Mouse (Mus musculus) CH12.LX (cell line): ENCODE results near the gene Ranbp6. TPM values are rescaled to one million over a fixed set of nuclear protein-coding genes. Genes with fewer than 3 reads are reported as not detected.
A peak's percentile ranks its signal among the peaks of the same experiment; 100 is the strongest.

Experiments used
- DNase-seq: peaks from one replicate; pipeline ENCODE4 v3.0.0-alpha.2; 2013; ENCODE audit errors: extremely low read depth
- H3K27ac ChIP-seq: 2 replicates; pipeline ENCODE4 v1.5.1; 2012; ENCODE audit warnings: low read depth, mild to moderate bottlenecking, control low read depth, moderate library complexity; ENCODE audit not compliant: insufficient read depth
- H3K27me3 ChIP-seq: replicated peaks from 2 replicates; pipeline ENCODE3; 2012; ENCODE audit warnings: inconsistent platforms
- H3K36me3 ChIP-seq, 2 experiments: replicated peaks in 1 of 2; 2 replicates each; pipeline versions ENCODE3 to v1.6.1; 2012; ENCODE audit warnings: inconsistent platforms in 1 of 2, low read length in 1 of 2, mild to moderate bottlenecking in 1 of 2, mixed read lengths in 1 of 2, moderate library complexity in 1 of 2; ENCODE audit not compliant: control insufficient read depth in 1 of 2, insufficient read depth in 1 of 2
- H3K4me1 ChIP-seq, 2 experiments: 2 replicates each; pipeline ENCODE4 v1.6.1; 2012; ENCODE audit warnings: inconsistent platforms in 1 of 2, moderate library complexity in 1 of 2; ENCODE audit not compliant: insufficient read depth in 2 of 2, control insufficient read depth in 1 of 2
- H3K4me2 ChIP-seq: 2 replicates; pipeline ENCODE4 v1.6.1; 2012; ENCODE audit warnings: low read depth, mild to moderate bottlenecking, control low read depth; ENCODE audit not compliant: poor library complexity, insufficient read depth, severe bottlenecking
- H3K4me3 ChIP-seq, 3 experiments: fragments of 150-350 bp in 1 of 3; sonication (generic) in 1 of 3; replicated peaks in 1 of 3; 2 replicates each; pipeline versions ENCODE3 to v1.5.1; 2011 to 2012; ENCODE audit warnings: low read depth in 2 of 3, low read length in 2 of 3, mild to moderate bottlenecking in 2 of 3, moderate library complexity in 2 of 3, control low read depth in 1 of 3, improper control_type of control experiment in 1 of 3, inconsistent platforms in 1 of 3, mixed read lengths in 1 of 3; ENCODE audit not compliant: poor library complexity in 1 of 3
- H3K79me2 ChIP-seq: replicated peaks from 2 replicates; pipeline ENCODE4 v1.6.1; 2012; ENCODE audit warnings: mild to moderate bottlenecking, moderate library complexity; ENCODE audit not compliant: control insufficient read depth, poor library complexity, insufficient read depth, severe bottlenecking; ENCODE audit errors: extremely low read depth
- H3K9ac ChIP-seq: 2 replicates; pipeline ENCODE4 v1.6.1; 2012; ENCODE audit warnings: low read depth, mild to moderate bottlenecking, control low read depth, moderate library complexity; ENCODE audit not compliant: insufficient read depth
- H3K9me3 ChIP-seq: replicated peaks from 2 replicates; pipeline ENCODE3; 2012; ENCODE audit warnings: low read length, inconsistent platforms, mixed read lengths
- BHLHE40 ChIP-seq: IDR thresholded peaks from 2 replicates; pipeline ENCODE4 v1.6.1; 2011; ENCODE audit warnings: mild to moderate bottlenecking, low read depth, low read length, improper control_type of control experiment
- CHD1 ChIP-seq: IDR thresholded peaks from 2 replicates; pipeline ENCODE4 v1.6.1; 2012; ENCODE audit warnings: low read depth, low read length, improper control_type of control experiment, inconsistent platforms
- CHD2 ChIP-seq: IDR thresholded peaks from 2 replicates; pipeline ENCODE4 v1.6.1; 2011; ENCODE audit warnings: low read length, improper control_type of control experiment
- CTCF ChIP-seq, 2 experiments: IDR thresholded peaks in 1 of 2; conservative IDR thresholded peaks in 1 of 2; 2 replicates each; pipeline ENCODE4 v1.5.1; 2011 to 2012; ENCODE audit warnings: low read depth in 2 of 2, low read length in 2 of 2, improper control_type of control experiment in 1 of 2, inconsistent platforms in 1 of 2, mild to moderate bottlenecking in 1 of 2, moderate library complexity in 1 of 2
- ELF1 ChIP-seq: IDR thresholded peaks from 2 replicates; pipeline ENCODE4 v1.6.1; 2014; ENCODE audit warnings: low read depth, mild to moderate bottlenecking, inconsistent platforms, low read length, improper control_type of control experiment
- EP300 ChIP-seq: IDR thresholded peaks from 2 replicates; pipeline ENCODE4 v1.6.1; 2011; ENCODE audit warnings: low read length, improper control_type of control experiment
- GABPA ChIP-seq: IDR thresholded peaks from 2 replicates; pipeline ENCODE4 v1.6.1; 2012; ENCODE audit warnings: low read depth, low read length, improper control_type of control experiment, inconsistent platforms; ENCODE audit not compliant: insufficient replicate concordance
- JUN ChIP-seq: IDR thresholded peaks from 2 replicates; pipeline ENCODE4 v1.6.1; 2011; ENCODE audit warnings: low read depth, mild to moderate bottlenecking, low read length, improper control_type of control experiment, moderate library complexity; ENCODE audit not compliant: insufficient read depth
- JUND ChIP-seq: conservative IDR thresholded peaks from 2 replicates; pipeline ENCODE4 v1.6.1; 2011; ENCODE audit warnings: low read depth, low read length, improper control_type of control experiment
- KAT2A ChIP-seq: IDR thresholded peaks from 2 replicates; pipeline ENCODE4 v1.6.1; 2012; ENCODE audit warnings: low read length, improper control_type of control experiment, inconsistent platforms; ENCODE audit not compliant: insufficient replicate concordance
- MAZ ChIP-seq: IDR thresholded peaks from 2 replicates; pipeline ENCODE4 v1.6.1; 2012; ENCODE audit warnings: low read depth, mild to moderate bottlenecking, inconsistent platforms, low read length, improper control_type of control experiment, moderate library complexity
- PAX5 ChIP-seq: IDR thresholded peaks from 2 replicates; pipeline ENCODE4 v1.6.1; 2012; ENCODE audit warnings: low read length, inconsistent platforms, mixed read lengths
- RAD21 ChIP-seq: IDR thresholded peaks from 2 replicates; pipeline ENCODE4 v1.6.1; 2011; ENCODE audit warnings: low read depth, mild to moderate bottlenecking, low read length, improper control_type of control experiment, moderate library complexity
- RCOR1 ChIP-seq: conservative IDR thresholded peaks from 2 replicates; pipeline ENCODE4 v1.6.1; 2012; ENCODE audit warnings: low read depth, mild to moderate bottlenecking, inconsistent platforms, low read length, improper control_type of control experiment
- SMC3 ChIP-seq: IDR thresholded peaks from 2 replicates; pipeline ENCODE4 v1.6.1; 2011; ENCODE audit warnings: low read depth, low read length, improper control_type of control experiment
- USF1 ChIP-seq: IDR thresholded peaks from 2 replicates; pipeline ENCODE4 v1.6.1; 2014; ENCODE audit warnings: low read depth, mild to moderate bottlenecking, inconsistent platforms, low read length, improper control_type of control experiment
- USF2 ChIP-seq: conservative IDR thresholded peaks from 2 replicates; pipeline ENCODE4 v1.6.1; 2011; ENCODE audit warnings: low read depth, low read length, improper control_type of control experiment
- ZC3H11A ChIP-seq: IDR thresholded peaks from 2 replicates; pipeline ENCODE4 v1.6.1; 2012; ENCODE audit warnings: low read depth, mild to moderate bottlenecking, inconsistent platforms, low read length, improper control_type of control experiment
- ZMIZ1 ChIP-seq: IDR thresholded peaks from 2 replicates; pipeline ENCODE4 v1.6.1; 2012; ENCODE audit warnings: low read depth, mild to moderate bottlenecking, inconsistent platforms, low read length, improper control_type of control experiment
- dilution Hi-C: fragments of 300-500 bp; cut with MboI; formaldehyde crosslinking; loops from 2 replicates; pipeline ENCODE4 v1.14.3; 2020; ENCODE audit warnings: low sequenced_read_pairs; ENCODE audit not compliant: extremely low pct_unique_long_range_greater_than_20kb, extremely low pct_ligation_motif_present
- in situ Hi-C: fragments of 300-500 bp; cut with MboI; formaldehyde crosslinking; loops from 3 replicates; pipeline ENCODE4 v1.14.3; 2019; ENCODE audit warnings: low sequenced_read_pairs, low pct_ligation_motif_present, low pct_unique_long_range_greater_than_20kb, mixed read lengths
- polyA plus RNA-seq: library from polyadenylated mRNA; unstranded; fragments of >175 nt; gene quantifications from 2 replicates; pipeline ENCODE4 v1.2.1, GENCODE M21; 2012; ENCODE audit warnings: low read depth; ENCODE audit not compliant: insufficient read length
- total RNA-seq, 2 experiments: library from RNA; depleted of rRNA; stranded (reverse); fragments of 300-350 nt in 1 of 2; fragments of >200 nt in 1 of 2; gene quantifications; 2 replicates each; pipeline ENCODE4 v1.2.3; 2012 to 2014

Ranbp6 gene
- total and polyA plus RNA-seq, 3 experiments: 7.0 to 12.1 (median 8.4) TPM

DNA sequence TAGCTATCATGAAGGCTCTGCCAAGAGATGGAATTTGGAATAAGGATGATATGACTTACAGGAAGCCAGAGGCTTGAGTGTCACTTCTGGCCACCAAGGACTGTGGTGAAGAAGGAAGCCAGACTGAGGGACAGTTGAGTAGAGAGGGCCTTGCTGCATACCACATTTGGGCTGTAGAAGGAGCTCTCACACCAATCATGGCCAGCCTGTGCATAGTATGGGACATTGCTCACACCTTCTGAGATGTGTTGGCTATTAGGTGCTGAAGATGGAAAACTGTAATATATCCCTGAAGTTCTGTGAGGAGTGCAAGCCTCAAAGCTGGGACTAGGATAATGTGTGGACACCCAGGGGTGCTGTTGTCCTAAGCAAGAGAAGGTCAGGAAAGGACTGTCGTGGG lies 13.9 kb upstream of the Ranbp6 start:
- H3K27ac ChIP-seq: no peak overlapping the region
- dilution Hi-C loops: no loop called here
- H3K27me3 ChIP-seq: no peaks in the 10 kb centered on the region
- TF ChIP-seq RAD21 (peak; percentile 92), SMC3 (peak; percentile 79), ELF1 (no peak), EP300 (no peak), GABPA (no peak), ZC3H11A (peak; percentile 69), CTCF (conservative IDR thresholded peaks at IDR 0.05 in 1 of 2, IDR thresholded peaks at IDR 0.05 in 1 of 2; ENCODE audit: low read depth in 2 of 2, low read length in 2 of 2) (peak; percentile 57 to 85)
- no peaks in the 10 kb centered on the region for H3K36me3 ChIP-seq
- no peak overlapping the region for H3K4me3 ChIP-seq
- peaks cover 0 to 21% of the 10 kb centered on the region in 2 experiments; a peak in 3 of 4 replicates for H3K4me1 ChIP-seq
- DNase-seq: peak; percentile 37
- H3K4me2 ChIP-seq: no peak overlapping the region
- H3K79me2 ChIP-seq: no peaks in the 10 kb centered on the region
- H3K9me3 ChIP-seq: no peaks in the 10 kb centered on the region
- no peak overlapping the region for H3K9ac ChIP-seq
- in situ Hi-C loops: loop anchor here (10.0 kb wide), 1 partner anchor 378 kb away; no protein-coding TSS in a partner anchor

DNA sequence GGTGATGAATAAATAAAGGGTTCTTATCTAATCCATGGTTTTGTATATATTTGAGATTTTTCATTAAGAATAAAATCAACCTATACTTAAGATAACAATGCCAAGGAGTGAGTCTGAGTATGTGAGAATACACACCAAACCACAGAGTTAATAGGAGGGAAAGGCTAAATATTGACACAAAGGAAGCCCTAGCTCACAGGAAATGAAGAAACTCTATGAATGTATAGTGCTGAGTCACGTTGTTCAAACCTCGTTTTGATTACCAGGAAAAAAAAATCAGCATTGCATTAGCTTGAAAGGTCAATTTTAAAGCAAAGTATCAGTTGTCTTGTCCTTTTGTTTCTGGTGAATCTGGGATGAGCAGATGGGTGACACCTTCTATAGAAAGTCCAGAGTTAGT lies 12.2 kb upstream of the Ranbp6 start:
- TF ChIP-seq MAZ (no peak), USF1 (no peak), CHD2 (no peak), USF2 (no peak), ZMIZ1 (no peak), CHD1 (no peak), JUND (no peak), PAX5 (no peak), RCOR1 (no peak), RAD21 (no peak), KAT2A (no peak), BHLHE40 (no peak), JUN (no peak)
- no peak overlapping the region for H3K4me2 ChIP-seq
- no peak for DNase-seq
- no peak overlapping the region for H3K9ac ChIP-seq
- H3K27ac ChIP-seq: no peak overlapping the region
- no peak overlapping the region for H3K4me3 ChIP-seq
- dilution Hi-C loops (no loop called here), in situ Hi-C loops (loop anchor here (10.0 kb wide), 1 partner anchor 380 kb away; no protein-coding TSS in a partner anchor)
- peaks cover 0 to 21% of the 10 kb centered on the region in 2 experiments; a peak in 3 of 4 replicates for H3K4me1 ChIP-seq
- H3K79me2 ChIP-seq: no peaks in the 10 kb centered on the region
- H3K9me3 ChIP-seq: no peaks in the 10 kb centered on the region
- H3K36me3 ChIP-seq: no peaks in the 10 kb centered on the region
- no peaks in the 10 kb centered on the region for H3K27me3 ChIP-seq
